Mouse (Mus musculus): ENCODE results near the gene Prrt4. TPM values are rescaled to one million over a fixed set of nuclear protein-coding genes. Genes with fewer than 3 reads are reported as not detected.

Prrt4 gene
- polyA plus RNA-seq, 1 experiment from 2014 or later = 6.2 TPM

Small RNA genes lying within 50 kb of the gene (microRNA-seq; reads per million reads assigned to microRNA genes)
- gene Gm24303 = not detected

Other genes starting within 250 kb of the Prrt4 start
- not detected in 2 replicates for gene Lep, start 119.4 kb downstream of the Prrt4 start, polyA plus RNA-seq (2014; fragmentation: Nextera tagmentation; extraction: Ambion mirVana)
- gene Rbm28, start 14.6 kb downstream of the Prrt4 start, polyA plus RNA-seq (2014; fragmentation: Nextera tagmentation; extraction: Ambion mirVana) = 36.9 and 47.6 TPM in 2 replicates
- gene Impdh1, start 36.8 kb upstream of the Prrt4 start, polyA plus RNA-seq (2014; fragmentation: Nextera tagmentation; extraction: Ambion mirVana) = 48.3 and 48.5 TPM in 2 replicates
- 35.2 and 35.9 TPM in 2 replicates for gene Hilpda, start 92.9 kb upstream of the Prrt4 start, polyA plus RNA-seq (2014; fragmentation: Nextera tagmentation; extraction: Ambion mirVana)
- gene Fam71f2, start 100.0 kb upstream of the Prrt4 start, polyA plus RNA-seq (2014; fragmentation: Nextera tagmentation; extraction: Ambion mirVana) = 0.36 and 0.59 TPM in 2 replicates
- not detected in 2 replicates for gene Fam71f1, start 139.6 kb upstream of the Prrt4 start, polyA plus RNA-seq (2014; fragmentation: Nextera tagmentation; extraction: Ambion mirVana)
- 109 and 181 TPM in 2 replicates for gene Calu, start 168.5 kb upstream of the Prrt4 start, polyA plus RNA-seq (2014; fragmentation: Nextera tagmentation; extraction: Ambion mirVana)
- gene Opn1sw, start 208.9 kb upstream of the Prrt4 start, polyA plus RNA-seq (2014; fragmentation: Nextera tagmentation; extraction: Ambion mirVana) = 0.31 and 0.36 TPM in 2 replicates
- gene Ccdc136, start 216.7 kb upstream of the Prrt4 start, polyA plus RNA-seq (2014; fragmentation: Nextera tagmentation; extraction: Ambion mirVana) = 30.6 and 33.5 TPM in 2 replicates

Measured in midbrain, embryonic 14.5 days (tissue).